Mouse (Mus musculus): Measurements from ENCODE around the gene Cables2. TPM values are rescaled to one million over a fixed set of nuclear protein-coding genes. Genes with fewer than 3 reads are reported as not detected.

The Cables2 gene
- polyA plus RNA-seq, 1 experiment from 2014 or later: 9.6 TPM

GRCm38 (mm10) chr2:180220165-180220564, 53.1 kb downstream of the Cables2 start:
- H3K9me3 ChIP-seq (replicated peaks): no peaks in the 10 kb centered on the region
- H3K4me2 ChIP-seq: no peak overlapping the region
- H3K9ac ChIP-seq: no peak overlapping the region
- peaks cover 29% of the 10 kb centered on the region for H3K4me1 ChIP-seq
- 48% methylated on average over 9 of the region's 9 CpGs for WGBS (ENCODE audit: insufficient replicate concordance)
- no peaks in the 10 kb centered on the region for H3K36me3 ChIP-seq
- no peak overlapping the region for H3K4me3 ChIP-seq
- no peak for ATAC-seq
- H3K27ac ChIP-seq: no peak overlapping the region
- H3K27me3 ChIP-seq (replicated peaks): peaks cover 39% of the 10 kb centered on the region

- no peaks in the 10 kb centered on the region for H3K9me3 ChIP-seq (replicated peaks)
- no peaks in the 10 kb centered on the region for H3K36me3 ChIP-seq
- no peak overlapping the region for H3K4me3 ChIP-seq
- H3K4me1 ChIP-seq: peaks cover 30% of the 10 kb centered on the region
- H3K4me2 ChIP-seq: no peak overlapping the region
- peaks cover 31% of the 10 kb centered on the region for H3K27me3 ChIP-seq (replicated peaks)
- no peak overlapping the region for H3K9ac ChIP-seq
- WGBS (ENCODE audit: insufficient replicate concordance): 72% methylated on average over 15 of the region's 15 CpGs
- no peak for ATAC-seq
- no peak overlapping the region for H3K27ac ChIP-seq
Observed at GRCm38 (mm10) chr2:180219145-180219943, 54.0 kb downstream of the Cables2 start.

- H3K27me3 ChIP-seq (replicated peaks): peaks cover 24% of the 10 kb centered on the region
- H3K9ac ChIP-seq: no peak overlapping the region
- no peak overlapping the region for H3K4me3 ChIP-seq
- H3K4me1 ChIP-seq: peaks cover 34% of the 10 kb centered on the region
- H3K36me3 ChIP-seq: no peaks in the 10 kb centered on the region
- H3K9me3 ChIP-seq (replicated peaks): no peaks in the 10 kb centered on the region
- H3K4me2 ChIP-seq: no peak overlapping the region
- no peak overlapping the region for H3K27ac ChIP-seq
- WGBS (ENCODE audit: insufficient replicate concordance): 55% methylated on average over 5 of the region's 5 CpGs
- no peak for ATAC-seq
Observed at GRCm38 (mm10) chr2:180218677-180219076, 54.6 kb downstream of the Cables2 start.

- Histone ChIP-seq H3K9me3 (replicated peaks) (no peaks in the 10 kb centered on the region), H3K4me3 (no peak overlapping the region), H3K4me2 (no peak overlapping the region), H3K4me1 (peaks cover 34% of the 10 kb centered on the region), H3K27ac (no peak overlapping the region), H3K9ac (no peak overlapping the region), H3K27me3 (replicated peaks) (peaks cover 19% of the 10 kb centered on the region), H3K36me3 (no peaks in the 10 kb centered on the region)
- 32% methylated on average over 3 of the region's 3 CpGs for WGBS (ENCODE audit: insufficient replicate concordance)
- no peak for ATAC-seq
Observed at GRCm38 (mm10) chr2:180218241-180218640, 55.1 kb downstream of the Cables2 start.

GRCm38 (mm10) chr2:180217587-180217986, 55.7 kb downstream of the Cables2 start:
- Histone ChIP-seq H3K4me1 (peaks cover 28% of the 10 kb centered on the region), H3K9me3 (replicated peaks) (no peaks in the 10 kb centered on the region), H3K4me3 (no peak overlapping the region), H3K27ac (no peak overlapping the region), H3K36me3 (no peaks in the 10 kb centered on the region), H3K9ac (no peak overlapping the region), H3K27me3 (replicated peaks) (peaks cover 13% of the 10 kb centered on the region), H3K4me2 (no peak overlapping the region)
- WGBS (ENCODE audit: insufficient replicate concordance): 69% methylated on average over 8 of the region's 8 CpGs
- ATAC-seq: no peak

- Histone ChIP-seq H3K4me2 (no peak overlapping the region), H3K9me3 (replicated peaks) (no peaks in the 10 kb centered on the region), H3K9ac (no peak overlapping the region), H3K27me3 (replicated peaks) (peaks cover 6% of the 10 kb centered on the region; the same call in 1 of the 2 replicates), H3K36me3 (no peaks in the 10 kb centered on the region), H3K27ac (no peak overlapping the region), H3K4me3 (no peak overlapping the region), H3K4me1 (peaks cover 22% of the 10 kb centered on the region)
- ATAC-seq: no peak
- 26% methylated on average over 5 of the region's 5 CpGs for WGBS (ENCODE audit: insufficient replicate concordance)
Observed at GRCm38 (mm10) chr2:180216921-180217320, 56.4 kb downstream of the Cables2 start.

GRCm38 (mm10) chr2:180215951-180216350, 57.3 kb downstream of the Cables2 start:
- no peak overlapping the region for H3K4me3 ChIP-seq
- H3K27ac ChIP-seq: no peak overlapping the region
- H3K9me3 ChIP-seq (replicated peaks): no peaks in the 10 kb centered on the region
- no peaks in the 10 kb centered on the region for H3K36me3 ChIP-seq
- peak; percentile 42; the same call in 1 of the 2 replicates for ATAC-seq
- H3K4me2 ChIP-seq: no peak overlapping the region
- H3K4me1 ChIP-seq: peaks cover 21% of the 10 kb centered on the region
- H3K27me3 ChIP-seq (replicated peaks): peaks cover 5% of the 10 kb centered on the region; the same call in 1 of the 2 replicates
- WGBS (ENCODE audit: insufficient replicate concordance): 51% methylated on average over 6 of the region's 6 CpGs
- no peak overlapping the region for H3K9ac ChIP-seq

- no peak overlapping the region for H3K4me3 ChIP-seq
Observed at GRCm38 (mm10) chr2:180215011-180215461, 58.3 kb downstream of the Cables2 start.

GRCm38 (mm10) chr2:180214352-180214978, 58.8 kb downstream of the Cables2 start:
- Histone ChIP-seq H3K9me3 (replicated peaks) (no peaks in the 10 kb centered on the region), H3K36me3 (no peaks in the 10 kb centered on the region), H3K4me1 (peaks cover 21% of the 10 kb centered on the region), H3K27me3 (replicated peaks) (peaks cover under 1% of the 10 kb centered on the region; the same call in 1 of the 2 replicates), H3K9ac (no peak overlapping the region), H3K4me2 (no peak overlapping the region), H3K4me3 (no peak overlapping the region), H3K27ac (no peak overlapping the region)
- ATAC-seq: peak; percentile 40; the same call in 1 of the 2 replicates
- 68% methylated on average over 4 of the region's 4 CpGs for WGBS (ENCODE audit: insufficient replicate concordance)

More at GRCm38 (mm10) chr2:180215011-180215461, 58.3 kb downstream of the Cables2 start:
- Histone ChIP-seq H3K36me3 (no peaks in the 10 kb centered on the region), H3K27me3 (replicated peaks) (peaks cover 3% of the 10 kb centered on the region; the same call in 1 of the 2 replicates), H3K4me1 (peaks cover 21% of the 10 kb centered on the region), H3K4me2 (no peak overlapping the region), H3K9me3 (replicated peaks) (no peaks in the 10 kb centered on the region), H3K9ac (no peak overlapping the region), H3K27ac (no peak overlapping the region)
- WGBS (ENCODE audit: insufficient replicate concordance): 53% methylated on average over 8 of the region's 8 CpGs
- ATAC-seq: no peak

GRCm38 (mm10) chr2:180212255-180212654, 61.0 kb downstream of the Cables2 start:
- Histone ChIP-seq H3K4me2 (no peak overlapping the region), H3K4me3 (no peak overlapping the region), H3K4me1 (peaks cover 20% of the 10 kb centered on the region), H3K9ac (no peak overlapping the region), H3K36me3 (no peaks in the 10 kb centered on the region), H3K27me3 (replicated peaks) (no peaks in the 10 kb centered on the region), H3K27ac (no peak overlapping the region), H3K9me3 (replicated peaks) (no peaks in the 10 kb centered on the region)
- ATAC-seq: no peak
- WGBS (ENCODE audit: insufficient replicate concordance): 78% methylated on average over 3 of the region's 3 CpGs

GRCm38 (mm10) chr2:180208976-180209375, 64.3 kb downstream of the Cables2 start:
- Histone ChIP-seq H3K4me3 (no peak overlapping the region), H3K4me1 (no peaks in the 10 kb centered on the region), H3K4me2 (no peak overlapping the region), H3K27me3 (replicated peaks) (no peaks in the 10 kb centered on the region), H3K36me3 (0 out of 2 replicates have a peak, but pooled peaks cover 2% of the 10 kb centered on the region), H3K9me3 (replicated peaks) (no peaks in the 10 kb centered on the region), H3K27ac (no peak overlapping the region), H3K9ac (no peak overlapping the region)
- 68% methylated on average over 1 of the region's 1 CpGs for WGBS (ENCODE audit: insufficient replicate concordance)
- ATAC-seq: no peak
